Mouse (Mus musculus): ENCODE data around the gene Gdpd5.

Gdpd5 gene

DNA sequence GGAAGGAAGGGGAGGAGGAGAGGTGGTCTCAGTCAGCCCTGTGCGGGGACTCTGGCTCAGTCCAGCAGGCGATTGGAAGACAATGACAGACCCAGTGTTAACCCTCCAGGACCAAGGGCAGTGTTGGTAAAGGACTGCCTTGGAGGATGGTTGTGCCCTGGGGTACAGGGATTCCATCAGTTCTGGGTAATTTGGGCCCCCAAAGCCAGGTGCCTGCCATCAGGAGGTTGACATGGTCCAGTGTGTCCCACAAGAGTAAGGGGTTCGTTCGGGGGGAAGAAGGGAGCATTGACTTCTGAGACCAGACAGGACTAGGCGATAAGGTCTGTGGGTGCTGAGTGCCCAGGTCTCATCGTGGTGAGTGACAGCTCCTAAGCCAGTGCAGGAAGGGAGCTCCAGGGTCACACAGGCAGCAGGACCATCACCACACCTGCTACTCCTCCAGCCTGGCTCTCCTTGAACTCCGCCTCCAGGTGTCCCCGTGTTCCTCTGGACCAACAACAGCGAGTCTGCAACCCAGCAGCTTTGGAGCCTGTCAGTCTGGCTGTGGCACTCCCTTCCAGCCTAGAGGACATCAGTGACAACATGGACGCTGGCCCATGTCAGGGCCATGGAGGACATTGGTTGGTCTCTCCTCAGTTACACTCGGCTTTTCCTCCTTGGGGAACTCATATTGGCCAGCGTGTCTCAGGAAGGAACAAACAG is 23.0 kb downstream of the Gdpd5 start:
- intact Hi-C loops (cut with DNase I), result no loop called here

DNA sequence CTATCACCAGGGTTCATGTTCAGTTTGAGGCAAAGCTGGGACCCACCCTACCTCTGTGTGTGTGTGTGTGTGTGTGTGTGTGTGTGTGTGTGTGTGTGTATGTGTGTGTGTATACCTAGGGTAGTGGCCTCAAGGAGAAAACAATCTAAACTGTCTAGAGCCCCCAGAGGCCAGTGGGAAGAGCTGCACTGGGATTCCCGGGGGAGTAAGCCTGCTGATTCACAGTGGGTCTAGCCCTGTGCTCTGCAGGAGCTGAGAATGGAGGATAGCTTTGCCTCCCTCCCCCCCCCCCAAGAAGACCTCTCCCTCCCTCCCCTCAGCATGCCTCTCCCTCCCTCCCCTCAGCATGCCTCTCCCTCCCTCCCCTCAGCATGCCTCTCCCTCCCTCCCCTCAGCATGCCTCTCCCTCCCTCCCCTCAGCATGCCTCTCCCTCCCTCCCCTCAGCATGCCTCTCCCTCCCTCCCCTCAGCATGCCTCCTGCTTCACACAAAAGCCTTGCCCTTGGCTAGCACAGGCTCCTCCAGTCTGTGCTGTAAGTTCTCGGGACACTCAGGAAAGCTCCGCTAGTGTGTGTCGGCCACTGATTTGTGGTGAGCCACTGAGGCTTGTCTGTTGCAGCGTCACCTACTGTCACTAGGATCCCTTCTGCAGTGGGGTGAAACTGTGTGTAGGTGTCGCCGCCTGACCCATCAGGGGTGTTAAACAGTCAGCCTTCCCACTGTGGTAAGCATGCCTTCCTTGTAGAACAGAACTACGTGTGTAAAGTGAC is 24.4 kb downstream of the Gdpd5 start:
- intact Hi-C loops (cut with DNase I), result no loop called here

DNA sequence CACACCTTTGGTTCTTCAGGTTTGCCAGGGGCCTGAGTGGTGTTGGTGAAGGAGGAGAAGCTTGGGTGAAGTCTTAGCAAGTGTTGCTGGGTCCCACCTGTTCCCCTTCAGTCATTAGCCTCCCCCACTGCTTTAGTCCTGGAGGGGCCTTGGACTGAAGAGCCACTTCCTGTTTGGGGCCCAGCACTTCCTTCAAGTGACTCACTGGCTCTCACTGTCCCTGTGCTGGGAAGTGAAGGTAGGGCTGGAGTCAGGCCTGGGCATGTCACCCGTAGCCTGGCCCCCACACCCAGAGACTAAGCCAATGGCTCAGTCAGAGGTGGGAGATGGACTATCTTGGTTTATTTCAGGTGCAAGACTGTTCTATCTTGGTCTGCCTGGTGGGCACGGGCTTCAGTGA is 26.4 kb downstream of the Gdpd5 start:
- intact Hi-C loops (cut with DNase I), result no loop called here

DNA sequence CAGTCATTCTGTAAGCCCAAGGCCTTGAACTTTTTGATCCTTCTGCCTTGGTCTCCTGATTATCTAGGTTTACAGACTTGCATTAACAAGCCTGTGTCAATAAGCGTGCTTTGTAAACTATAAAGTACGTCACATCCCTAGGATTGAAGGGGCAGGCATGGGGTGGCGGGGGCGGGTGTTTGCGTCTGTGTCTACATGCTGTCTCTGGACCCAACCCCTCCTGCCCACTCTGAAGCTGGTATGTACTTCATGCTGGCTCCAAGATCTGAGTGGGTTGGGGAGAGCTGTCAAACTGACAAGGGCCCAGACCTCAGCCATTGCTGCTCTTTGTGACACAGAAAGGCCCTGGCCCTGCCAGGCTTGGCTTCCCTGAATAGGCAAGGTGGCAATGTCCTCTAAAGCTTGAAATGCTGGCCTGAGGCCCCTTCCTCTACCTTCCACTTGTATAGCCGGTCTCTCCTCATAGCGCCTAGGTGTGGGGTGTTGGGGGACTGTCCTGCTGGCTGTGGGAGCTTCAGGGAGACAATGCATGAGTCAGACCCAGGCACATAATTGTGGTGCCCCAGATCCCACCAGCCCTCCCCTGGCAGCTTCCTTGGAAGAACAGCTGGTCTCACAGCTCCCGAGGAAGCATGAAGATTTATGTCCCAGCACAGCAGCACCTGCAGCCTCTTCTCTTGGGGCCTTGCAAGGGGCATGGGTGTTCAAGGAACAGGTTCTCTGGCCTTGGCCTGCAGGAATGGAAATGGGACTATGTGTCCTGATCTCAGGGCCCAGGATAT is 28.4 kb downstream of the Gdpd5 start:
- intact Hi-C loops (cut with DNase I), result no loop called here

DNA sequence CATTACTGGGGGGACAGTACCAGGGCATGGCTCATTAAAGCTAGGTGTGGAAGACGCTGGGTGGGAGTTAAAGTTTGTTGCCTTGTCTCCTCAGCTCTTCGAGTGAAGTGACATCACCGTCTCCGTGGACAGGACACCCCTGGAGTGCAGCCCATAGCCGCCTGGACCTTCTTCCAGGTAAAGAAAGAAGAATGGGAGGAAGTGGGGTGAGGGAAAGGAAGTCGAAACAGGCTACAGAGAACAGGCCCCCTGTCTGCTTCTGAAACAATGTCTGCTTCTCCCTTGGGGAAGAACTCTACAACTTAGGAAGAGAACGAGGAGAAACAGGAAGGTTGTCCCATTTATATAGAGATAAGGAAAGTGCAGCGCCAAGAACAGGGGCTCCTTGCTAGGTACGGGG is 29.1 kb downstream of the Gdpd5 start:
- intact Hi-C loops (cut with DNase I), result no loop called here

DNA sequence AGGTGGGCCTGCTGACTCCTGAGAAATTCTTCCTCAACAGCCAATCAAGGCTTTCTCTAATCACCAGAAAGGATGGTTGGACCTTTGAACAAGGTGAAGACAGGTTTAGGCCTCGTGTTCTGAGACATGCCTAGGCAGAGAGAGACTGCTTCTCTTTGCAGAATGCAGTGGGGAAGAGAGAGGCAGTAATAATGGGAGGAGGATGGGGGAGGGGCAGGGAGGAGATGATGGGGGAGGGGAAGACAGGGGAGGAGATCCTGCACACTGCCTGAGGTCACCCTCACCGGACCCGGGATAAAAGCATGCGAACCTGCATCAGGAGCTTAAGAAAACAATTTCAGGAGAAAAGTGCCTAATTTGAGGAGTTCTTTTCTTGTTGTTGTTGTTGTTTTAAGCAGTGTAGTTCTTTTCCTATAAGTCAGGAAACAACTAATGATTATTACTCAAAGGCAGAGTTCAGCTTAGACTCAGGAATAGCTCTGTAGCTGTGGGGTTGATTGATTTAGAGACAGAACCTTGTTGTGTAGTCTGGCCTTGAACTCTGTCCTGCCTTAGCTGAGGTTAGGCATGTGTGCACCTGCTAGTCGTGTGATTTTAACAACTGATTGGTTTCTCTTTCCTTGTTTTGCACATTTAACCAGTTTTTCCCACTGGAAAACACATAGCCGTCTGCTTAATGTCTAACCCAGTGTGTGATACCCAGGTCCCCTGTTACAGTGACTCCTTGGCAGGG is 30.0 kb downstream of the Gdpd5 start:
- intact Hi-C loops (cut with DNase I), result no loop called here

DNA sequence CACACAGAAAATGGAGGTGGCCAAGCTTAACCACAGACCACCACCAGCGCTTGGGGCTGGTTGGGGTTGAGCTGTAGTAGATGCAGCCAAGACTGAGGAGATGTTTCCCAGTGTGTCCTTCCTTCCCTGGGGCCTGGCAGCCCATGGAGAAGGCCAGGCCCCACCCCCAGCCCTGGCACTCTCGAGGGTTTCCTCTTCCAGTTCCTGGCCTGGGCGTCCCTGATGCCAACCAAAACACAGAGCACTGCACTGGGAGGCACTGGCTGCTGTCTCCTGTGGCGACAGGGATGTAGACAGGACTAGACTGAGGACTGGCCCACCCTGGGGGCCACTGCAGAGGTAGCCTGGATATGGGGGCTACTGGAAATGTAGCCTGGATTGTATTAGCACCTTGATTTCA is 33.8 kb downstream of the Gdpd5 start:
- intact Hi-C loops (cut with DNase I), result no loop called here

DNA sequence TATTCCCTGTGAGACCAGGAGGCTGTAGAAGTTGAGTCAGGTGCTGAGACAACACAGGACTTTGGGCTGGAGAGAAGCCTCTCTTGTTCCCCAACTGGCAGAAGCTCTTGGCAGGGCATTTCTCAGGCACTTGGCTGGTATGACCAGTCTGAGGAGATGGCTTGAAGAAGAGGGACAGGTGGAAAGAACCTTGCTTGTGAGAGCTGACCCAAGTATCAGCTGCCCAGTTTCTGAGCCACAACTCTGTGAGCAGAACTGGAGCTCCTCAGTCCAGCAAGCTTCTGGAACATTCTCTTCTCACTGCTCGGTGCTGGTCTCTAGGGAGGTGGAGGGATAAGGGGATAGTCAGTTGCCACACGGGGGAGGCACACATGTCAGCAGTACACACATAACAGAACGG is 38.1 kb downstream of the Gdpd5 start:
- intact Hi-C loops (cut with DNase I), result no loop called here

DNA sequence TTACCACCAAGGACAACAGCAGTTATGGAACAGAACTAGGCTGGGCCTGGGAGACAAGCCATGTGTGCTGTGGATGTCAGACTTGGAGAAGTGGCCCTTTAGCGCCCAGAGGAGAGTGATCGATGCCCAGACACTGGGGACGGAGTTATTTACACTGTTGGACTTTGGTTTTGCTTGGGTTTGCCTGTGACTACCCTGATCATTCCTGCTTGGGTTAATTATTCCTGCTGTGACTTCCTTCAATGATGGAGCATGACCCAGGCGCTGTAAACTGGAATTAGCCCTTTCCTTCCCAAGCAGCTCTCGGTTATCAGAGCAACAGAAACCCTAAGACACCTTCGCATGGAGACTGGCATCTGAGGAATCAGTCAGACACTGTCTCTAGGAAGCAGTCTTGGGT is 39.8 kb downstream of the Gdpd5 start:
- intact Hi-C loops (cut with DNase I), result no loop called here

DNA sequence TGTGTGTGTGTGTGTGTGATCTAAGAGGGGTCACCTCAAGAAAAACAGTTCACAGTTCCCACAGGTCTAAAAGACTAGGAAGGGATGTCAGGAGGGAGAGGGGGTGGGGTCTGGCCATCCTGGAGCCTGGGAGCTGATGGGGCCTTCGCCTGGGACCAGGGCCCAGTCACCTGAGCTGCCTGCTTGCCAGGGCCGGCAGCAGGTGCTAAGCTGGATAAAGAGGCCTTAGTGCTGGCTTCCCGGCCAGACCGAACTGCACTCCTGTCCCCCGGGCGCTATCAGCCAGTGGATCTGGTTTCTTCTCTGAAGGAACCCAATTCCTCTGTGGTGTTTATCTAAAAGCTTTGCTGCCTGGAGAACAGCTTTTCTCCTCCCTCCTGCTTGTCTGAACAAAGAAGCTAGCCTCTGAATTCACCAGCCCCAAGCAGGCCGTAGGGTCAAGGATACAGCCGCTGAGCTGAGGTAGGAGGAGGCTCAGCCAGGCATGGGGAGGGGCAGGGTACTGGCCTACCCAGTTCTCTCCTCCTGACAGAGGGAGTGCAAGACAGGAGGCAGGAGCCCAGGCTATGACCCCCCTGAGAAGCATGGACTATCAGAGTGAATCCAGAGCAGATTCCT is 43.4 kb downstream of the Gdpd5 start:
- intact Hi-C loops (cut with DNase I), result no loop called here

DNA sequence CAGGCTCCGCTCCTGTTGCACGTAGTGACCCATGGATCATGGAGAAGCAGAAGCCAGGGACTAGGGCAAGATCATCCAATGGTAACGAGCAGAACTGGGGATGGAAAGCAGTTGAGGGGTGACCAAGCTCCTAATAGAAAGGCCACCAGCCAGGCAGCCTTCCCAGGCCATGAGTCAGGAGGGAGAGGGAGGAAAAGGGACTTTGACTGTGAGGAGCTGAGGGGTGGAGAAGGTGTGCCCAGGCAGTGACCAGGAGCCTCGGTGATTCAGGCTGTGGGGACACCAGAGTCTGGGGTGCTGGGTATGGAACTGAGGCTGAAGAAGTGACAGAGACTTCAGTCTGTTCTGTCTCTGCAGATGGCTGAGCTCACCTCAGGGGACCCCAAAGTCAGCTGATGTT is 44.5 kb downstream of the Gdpd5 start:
- intact Hi-C loops (cut with DNase I), result no loop called here

DNA sequence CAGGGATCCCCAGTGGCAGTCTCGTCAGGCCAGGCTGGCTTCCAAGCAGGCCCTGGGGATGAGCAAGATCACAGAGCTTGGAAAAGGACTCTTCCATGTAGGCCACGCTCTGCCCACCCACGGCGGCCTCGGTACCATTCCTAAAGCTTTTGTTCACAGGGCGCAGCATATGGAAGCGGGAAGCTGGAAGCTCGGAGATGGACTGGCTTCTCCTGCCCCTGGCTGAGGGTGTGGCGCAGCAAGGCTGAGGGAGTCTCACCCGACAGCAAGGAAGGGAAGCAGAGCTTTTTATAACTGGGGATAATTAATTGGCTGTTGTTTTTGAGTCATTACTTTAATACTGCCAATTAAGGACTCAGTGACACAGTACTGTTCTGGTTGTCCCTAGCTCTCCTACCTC is 45.8 kb downstream of the Gdpd5 start:
- intact Hi-C loops (cut with DNase I), result no loop called here

DNA sequence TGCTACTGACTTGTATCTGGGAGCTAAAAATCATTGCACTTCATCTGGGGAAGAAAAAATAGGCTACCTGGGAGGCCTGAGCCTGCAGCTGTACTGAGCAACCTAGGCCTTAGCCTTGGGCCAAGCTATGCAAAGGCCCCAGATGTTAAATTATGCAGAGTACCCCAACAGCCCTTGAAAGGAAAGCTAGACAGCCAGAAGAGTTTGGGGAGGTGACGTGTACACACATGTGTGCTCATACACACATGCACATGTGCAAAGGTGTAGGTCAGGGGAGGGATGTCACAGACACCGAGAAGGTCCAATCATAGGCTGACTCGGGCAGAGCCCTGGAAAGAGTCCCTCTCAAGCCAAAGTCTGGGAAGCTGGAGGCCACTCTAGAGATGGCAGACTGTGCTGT is 46.8 kb downstream of the Gdpd5 start:
- intact Hi-C loops (cut with DNase I), result no loop called here

DNA sequence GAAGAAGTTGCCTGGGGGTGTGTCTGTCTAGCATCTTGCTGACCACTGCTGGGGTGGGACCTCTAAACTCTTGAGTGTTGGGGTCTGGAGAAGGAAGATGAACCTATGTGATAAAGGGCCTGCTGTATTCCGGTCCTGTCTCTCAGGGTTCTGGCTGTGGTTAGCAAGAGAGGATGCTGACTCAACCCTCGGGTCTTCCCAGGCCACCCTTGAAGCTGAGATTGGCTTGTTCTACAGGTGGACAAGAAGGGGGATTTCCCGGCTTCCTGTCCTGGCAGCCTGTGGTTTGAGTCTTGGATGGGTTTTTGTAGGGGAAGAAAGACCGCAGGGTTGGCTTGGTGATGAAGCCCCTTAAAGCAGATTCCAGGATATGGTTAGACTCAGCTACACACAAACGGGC is 47.6 kb downstream of the Gdpd5 start:
- intact Hi-C loops (cut with DNase I), result no loop called here

DNA sequence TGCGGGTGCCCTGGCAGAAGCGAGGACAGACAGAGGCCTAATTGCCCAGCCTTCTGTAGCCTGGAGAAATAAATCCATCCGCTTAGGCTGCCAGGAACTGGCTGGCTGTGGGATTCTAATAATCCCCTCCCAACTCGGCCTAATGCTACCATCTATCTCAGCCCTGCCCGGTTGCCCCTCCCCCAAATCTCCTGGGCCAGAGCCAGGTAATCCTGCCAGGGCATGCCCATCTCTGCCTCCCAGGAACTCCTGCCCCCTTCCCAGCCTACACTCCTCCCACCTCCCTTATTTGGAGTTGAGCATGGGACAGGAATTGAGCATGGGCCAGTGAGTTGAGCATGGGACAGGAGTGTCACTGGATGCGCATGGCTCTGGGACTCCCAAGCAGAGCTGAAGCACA is 48.6 kb downstream of the Gdpd5 start:
- intact Hi-C loops (cut with DNase I), result no loop called here

DNA sequence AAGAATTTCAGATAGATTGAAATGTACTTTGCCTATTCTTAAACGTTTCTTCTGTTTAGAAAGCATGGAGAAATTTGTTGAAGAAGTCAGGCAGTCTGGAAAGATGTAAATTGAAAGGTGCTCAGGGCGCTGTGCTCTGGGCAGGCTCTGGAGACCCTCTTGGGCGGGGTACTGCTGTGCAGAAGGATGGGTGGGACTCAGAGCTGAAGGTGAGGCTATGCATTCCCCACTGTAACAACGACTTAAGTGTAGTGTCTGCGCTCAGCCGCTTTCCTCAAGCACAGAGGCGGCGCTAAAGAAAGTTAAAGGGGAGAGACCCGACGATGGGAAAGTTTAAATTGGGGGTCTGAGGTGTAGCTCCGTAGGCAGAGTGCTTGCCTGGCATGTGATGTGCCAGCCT is 49.0 kb downstream of the Gdpd5 start:
- intact Hi-C loops (cut with DNase I), result no loop called here

DNA sequence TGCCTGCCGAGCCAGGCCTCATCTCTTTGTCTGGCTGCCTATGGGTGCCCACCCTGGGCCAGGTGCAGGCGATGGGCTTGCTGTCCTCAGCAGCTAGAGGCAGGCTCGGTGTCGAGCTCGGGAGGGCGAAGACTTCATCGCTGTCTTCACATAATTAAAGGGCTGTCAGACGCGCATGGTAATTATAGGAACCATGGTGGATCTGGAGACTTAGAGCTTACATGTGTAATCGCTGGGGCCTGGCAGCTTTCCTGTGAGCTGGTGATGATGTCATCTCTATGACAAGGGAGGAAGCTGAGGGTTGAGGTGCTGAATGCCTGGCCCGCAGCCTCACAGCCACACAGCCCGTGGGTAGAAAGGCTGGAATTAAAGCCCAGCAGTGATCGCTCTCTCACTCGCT is 51.0 kb downstream of the Gdpd5 start:
- intact Hi-C loops (cut with DNase I), result no loop called here

DNA sequence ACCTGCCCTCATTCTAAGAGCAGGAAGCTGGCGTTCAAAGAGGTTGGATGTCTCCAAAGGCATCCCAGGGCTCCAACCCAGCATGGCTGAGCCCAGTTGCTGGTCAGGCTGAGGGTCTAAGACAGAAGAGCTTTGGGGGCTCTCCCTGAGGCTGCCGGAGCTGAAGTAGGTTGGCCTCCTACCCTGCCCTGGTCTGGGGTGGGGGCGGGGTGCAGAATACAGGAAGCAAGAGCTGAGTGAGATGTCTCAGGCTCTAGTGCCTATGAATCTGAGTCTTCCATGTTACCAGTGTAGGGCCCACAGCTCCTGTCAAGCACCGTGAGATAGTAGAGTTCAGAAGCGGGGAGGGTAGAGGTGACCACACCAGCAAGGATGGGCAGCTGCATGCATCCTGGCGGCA is 51.6 kb downstream of the Gdpd5 start:
- intact Hi-C loops (cut with DNase I), result no loop called here

DNA sequence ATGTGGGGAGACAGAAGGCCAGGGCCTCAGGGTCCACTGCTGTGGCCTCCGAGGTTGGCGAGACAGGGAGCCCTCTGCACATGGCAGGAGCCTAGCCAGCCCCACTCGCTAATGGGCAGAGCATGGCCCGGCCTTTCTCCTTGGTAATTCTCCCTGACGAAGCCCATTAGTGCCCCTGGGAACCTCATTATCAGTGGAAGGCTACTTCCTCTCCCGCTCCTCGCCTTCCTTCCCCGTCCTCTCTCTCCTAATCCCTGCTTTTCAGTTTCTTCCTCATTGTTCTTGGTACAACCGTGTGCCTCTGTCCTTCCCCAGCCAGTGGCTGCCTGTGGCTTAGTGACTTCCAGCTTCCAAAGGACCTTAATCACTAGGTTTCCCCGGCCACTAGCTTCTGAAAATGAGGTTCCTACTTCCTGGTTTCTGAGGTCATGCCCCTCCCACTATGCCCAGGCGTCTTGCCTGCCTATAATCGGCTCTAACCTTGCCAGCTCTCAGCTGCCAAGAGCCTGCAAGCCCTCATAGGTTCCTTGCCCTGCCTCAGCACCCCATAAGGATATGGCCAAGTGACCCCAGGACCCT is 53.5 kb downstream of the Gdpd5 start:
- intact Hi-C loops (cut with DNase I), result no loop called here

DNA sequence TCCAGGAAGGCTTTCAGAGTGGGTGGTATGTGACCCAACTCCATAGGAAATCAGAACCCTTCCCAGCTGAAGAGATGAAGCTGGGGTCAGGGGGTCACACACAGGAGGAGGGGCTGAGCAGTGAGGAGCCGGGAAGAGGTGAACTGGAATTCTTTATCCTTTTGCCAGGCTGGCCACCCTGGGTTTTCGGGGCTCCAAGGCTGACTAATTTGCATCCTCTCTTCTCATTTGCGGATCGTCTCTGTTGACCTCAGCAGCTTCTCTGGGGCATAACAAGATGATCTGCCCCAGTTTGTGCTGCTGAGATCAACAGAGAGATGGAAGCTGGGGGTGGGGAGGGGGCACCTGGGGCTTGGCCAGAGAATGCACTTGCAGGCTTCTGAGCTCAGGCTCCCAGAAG is 55.3 kb downstream of the Gdpd5 start:
- intact Hi-C loops (cut with DNase I), result no loop called here

DNA sequence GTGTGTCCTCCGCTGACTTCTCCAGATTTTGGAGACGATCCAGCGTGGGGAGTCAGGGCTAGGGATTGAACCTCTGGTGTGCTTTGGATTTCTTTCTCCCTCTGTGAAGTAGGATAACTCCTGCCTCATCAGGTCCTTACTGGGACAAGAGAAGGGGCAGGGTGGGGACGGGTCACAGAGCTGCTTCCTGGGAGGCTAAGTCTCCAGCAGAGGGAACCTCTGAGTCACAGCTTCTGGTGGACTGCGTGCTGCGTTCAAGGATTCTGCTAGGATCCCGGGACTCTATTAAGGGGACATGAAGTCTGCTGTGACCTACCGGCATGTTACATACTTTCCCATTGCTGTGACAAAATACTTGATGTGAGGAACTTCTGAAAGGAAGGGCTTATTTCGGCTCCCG is 57.7 kb downstream of the Gdpd5 start:
- intact Hi-C loops (cut with DNase I), result no loop called here
